Mouse (Mus musculus) myocyte (in vitro differentiated cells): Measurements from ENCODE around the gene Tas1r1. TPM values are rescaled to one million over a fixed set of nuclear protein-coding genes. Genes with fewer than 3 reads are reported as not detected.

Source experiments
- H3K27me3 ChIP-seq: one replicate; pipeline ENCODE4 v1.6.1; 2011; ENCODE audit not compliant: control insufficient read depth, insufficient read depth, insufficient read length
- H3K36me3 ChIP-seq: one replicate; pipeline ENCODE4 v1.6.1; 2011; ENCODE audit not compliant: control insufficient read depth, insufficient read depth
- H3K4me2 ChIP-seq: one replicate; pipeline ENCODE4 v1.6.1; 2011; ENCODE audit warnings: low read depth, control low read depth
- H3K4me3 ChIP-seq: one replicate; pipeline ENCODE4 v1.5.1; 2011; ENCODE audit warnings: mild to moderate bottlenecking, control low read depth, moderate library complexity
- H3K79me2 ChIP-seq: one replicate; pipeline ENCODE4 v1.6.1; 2011; ENCODE audit not compliant: control insufficient read depth, insufficient read depth
- H3ac ChIP-seq: one replicate; pipeline ENCODE4 v1.6.1; 2011; ENCODE audit not compliant: control insufficient read depth, insufficient read length
- CEBPB ChIP-seq: IDR thresholded peaks from 2 replicates; pipeline ENCODE4 v1.6.1; 2011; ENCODE audit warnings: mild to moderate bottlenecking, moderate library complexity; ENCODE audit not compliant: poor library complexity, insufficient read depth, severe bottlenecking
- E2F4 ChIP-seq: IDR thresholded peaks from one replicate; pipeline ENCODE4 v1.6.1; 2011; ENCODE audit warnings: mild to moderate bottlenecking, control low read depth, moderate library complexity; ENCODE audit not compliant: insufficient read depth
- MAX ChIP-seq: IDR thresholded peaks from one replicate; pipeline ENCODE4 v1.6.1; 2011; ENCODE audit warnings: low read depth, mild to moderate bottlenecking, control low read depth
- MYOD1 ChIP-seq, 3 experiments: IDR thresholded peaks; one replicate each; pipeline ENCODE4 v1.6.1; 2011; ENCODE audit warnings: control low read depth in 2 of 3, low read depth in 2 of 3, mild to moderate bottlenecking in 2 of 3, moderate library complexity in 1 of 3; ENCODE audit not compliant: insufficient read length in 2 of 3, control insufficient read depth in 1 of 3
- MYOG ChIP-seq, 3 experiments: IDR thresholded peaks; one replicate each; pipeline ENCODE4 v1.6.1; 2011; ENCODE audit warnings: control low read depth in 2 of 3, low read depth in 2 of 3, mild to moderate bottlenecking in 2 of 3; ENCODE audit not compliant: insufficient read length in 2 of 3, control insufficient read depth in 1 of 3, insufficient read depth in 1 of 3
- POLR2A ChIP-seq: IDR thresholded peaks from one replicate; pipeline ENCODE4 v1.6.1; 2011; ENCODE audit warnings: low read depth, mild to moderate bottlenecking, control low read depth, moderate library complexity; ENCODE audit not compliant: insufficient read length
- POLR2AphosphoS2 ChIP-seq: IDR thresholded peaks from one replicate; pipeline ENCODE4 v1.6.1; 2011; ENCODE audit warnings: low read depth, control low read depth; ENCODE audit not compliant: insufficient read length
- REST ChIP-seq: IDR thresholded peaks from one replicate; pipeline ENCODE4 v1.6.1; 2011; ENCODE audit warnings: mild to moderate bottlenecking, control low read depth, moderate library complexity; ENCODE audit not compliant: insufficient read depth, insufficient read length
- SRF ChIP-seq: IDR thresholded peaks from one replicate; pipeline ENCODE4 v1.6.1; 2011; ENCODE audit warnings: low read depth; ENCODE audit not compliant: control insufficient read depth, insufficient read length
- TCF12 ChIP-seq: IDR thresholded peaks from one replicate; pipeline ENCODE4 v1.6.1; 2011; ENCODE audit warnings: mild to moderate bottlenecking, control low read depth; ENCODE audit not compliant: poor library complexity, insufficient read depth, severe bottlenecking
- TCF3 ChIP-seq: IDR thresholded peaks from one replicate; pipeline ENCODE4 v1.6.1; 2011; ENCODE audit warnings: low read depth, control low read depth; ENCODE audit not compliant: insufficient read length
- USF1 ChIP-seq: IDR thresholded peaks from one replicate; pipeline ENCODE4 v1.6.1; 2011; ENCODE audit warnings: low read depth, mild to moderate bottlenecking, control low read depth, moderate library complexity
- polyA plus RNA-seq: library from polyadenylated mRNA; unstranded; fragments of >200 nt; fragmentation: generic; extraction: Trizol; gene quantifications from one replicate; pipeline ENCODE4 v1.2.1, GENCODE M21; 2012; ENCODE audit warnings: missing spikeins

Tas1r1 gene
- polyA plus RNA-seq, 1 experiment, result 14.7 TPM

DNA sequence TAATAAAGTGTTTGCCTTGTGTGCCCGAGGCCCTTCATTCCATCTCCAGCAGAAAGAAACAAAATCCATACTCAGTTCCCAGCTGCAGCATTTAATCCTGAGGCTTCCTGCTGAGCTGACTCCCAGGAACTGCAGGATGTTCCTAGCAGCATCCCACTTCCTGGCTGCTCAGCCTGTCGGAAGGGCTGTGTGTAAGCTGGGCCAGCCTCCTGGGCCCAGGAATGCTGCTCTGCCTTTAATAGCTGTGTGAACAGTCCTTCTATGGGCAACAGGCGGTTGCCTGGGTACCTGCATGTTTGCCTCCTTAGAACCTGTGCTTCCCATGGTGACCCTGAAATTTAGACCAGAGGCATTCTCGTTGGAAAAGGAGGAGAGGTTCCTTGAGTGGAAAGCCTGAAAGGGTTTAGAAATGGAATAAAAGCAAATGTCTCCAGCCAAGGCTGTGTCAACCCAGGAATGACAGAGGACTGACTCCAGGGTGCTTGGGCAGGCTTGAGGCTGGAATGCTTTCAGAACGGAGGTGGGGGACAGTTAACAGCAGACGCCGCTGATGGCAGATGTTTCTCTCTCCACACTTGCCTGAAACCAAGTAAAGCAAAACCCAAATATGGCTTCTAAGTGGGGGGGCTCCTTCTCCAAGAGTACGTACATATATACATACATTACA lies 30.8 kb downstream of the Tas1r1 start:
- Histone ChIP-seq H3ac (no peak overlapping the region), H3K79me2 (peaks cover 30% of the 10 kb centered on the region), H3K36me3 (no peaks in the 10 kb centered on the region), H3K27me3 (no peaks in the 10 kb centered on the region), H3K4me2 (peak overlapping the region; percentile 100), H3K4me3 (peak overlapping the region; percentile 55)
- TF ChIP-seq POLR2A, result peak; percentile 9
- no peak for TF ChIP-seq USF1

DNA sequence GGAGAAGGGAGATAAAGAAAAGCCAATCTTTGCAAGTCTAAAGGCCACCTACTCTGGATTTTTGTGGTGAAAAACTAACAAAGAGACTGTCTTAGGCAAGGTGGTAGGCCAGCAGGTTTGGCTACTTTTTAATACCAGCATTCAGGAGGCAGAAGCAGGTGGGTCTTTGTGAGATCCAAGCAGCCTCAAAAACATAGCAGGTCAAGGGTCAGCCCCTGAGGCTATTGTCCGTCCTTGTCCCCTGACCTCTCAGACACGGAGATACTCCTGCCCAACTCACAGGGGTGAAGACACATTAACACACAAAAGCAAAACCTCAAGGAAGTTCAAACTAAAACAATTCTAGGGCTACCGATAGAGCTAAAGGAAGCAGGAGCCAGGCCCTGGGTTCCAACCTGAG lies 31.6 kb downstream of the Tas1r1 start:
- H3ac ChIP-seq, result no peak overlapping the region
- H3K4me3 ChIP-seq, result no peak overlapping the region
- H3K27me3 ChIP-seq, result no peaks in the 10 kb centered on the region
- peak overlapping the region; percentile 100 for H3K4me2 ChIP-seq
- H3K36me3 ChIP-seq, result no peaks in the 10 kb centered on the region
- TF ChIP-seq MYOG (IDR thresholded peaks at IDR 0.05; ENCODE audit: control insufficient read depth in 1 of 3, insufficient read depth in 1 of 3, insufficient read length in 2 of 3, low read depth in 2 of 3) (no peak), TCF3 (no peak), POLR2AphosphoS2 (no peak), POLR2A (no peak), REST (no peak), TCF12 (no peak), E2F4 (no peak), MYOD1 (IDR thresholded peaks at IDR 0.05; ENCODE audit: control insufficient read depth in 1 of 3, insufficient read length in 2 of 3, low read depth in 2 of 3) (no peak), MAX (no peak), SRF (no peak), USF1 (no peak), CEBPB (no peak)
- peaks cover 23% of the 10 kb centered on the region for H3K79me2 ChIP-seq

DNA sequence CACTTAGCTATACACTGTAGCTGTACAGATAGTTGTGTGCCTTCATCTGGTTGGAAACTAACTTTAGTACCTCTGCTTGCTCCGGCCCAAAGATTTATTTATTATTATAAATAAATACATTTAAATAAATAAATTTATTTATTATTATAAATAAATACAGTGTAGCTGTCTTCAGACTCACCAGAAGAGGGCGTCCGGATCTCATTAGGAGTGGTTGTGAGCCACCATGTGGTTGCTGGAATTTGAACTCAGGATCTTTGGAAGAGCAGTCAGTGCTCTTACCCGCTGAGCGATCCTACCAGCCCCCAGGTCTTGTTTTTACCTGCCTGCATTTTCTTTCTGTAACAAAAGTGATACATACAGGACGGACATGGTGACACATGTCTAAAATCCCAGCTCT lies 32.2 kb downstream of the Tas1r1 start:
- TF ChIP-seq MAX (no peak), MYOD1 (IDR thresholded peaks at IDR 0.05; ENCODE audit: control insufficient read depth in 1 of 3, insufficient read length in 2 of 3, low read depth in 2 of 3) (no peak), REST (no peak), MYOG (IDR thresholded peaks at IDR 0.05; ENCODE audit: control insufficient read depth in 1 of 3, insufficient read depth in 1 of 3, insufficient read length in 2 of 3, low read depth in 2 of 3) (no peak), TCF12 (no peak), SRF (no peak), TCF3 (no peak), POLR2A (no peak), USF1 (no peak), CEBPB (no peak)
- no peak overlapping the region for H3ac ChIP-seq
- no peak overlapping the region for H3K4me3 ChIP-seq
- no peaks in the 10 kb centered on the region for H3K36me3 ChIP-seq
- peaks cover 16% of the 10 kb centered on the region for H3K79me2 ChIP-seq
- H3K4me2 ChIP-seq, result no peak overlapping the region
- no peaks in the 10 kb centered on the region for H3K27me3 ChIP-seq

- Histone ChIP-seq H3K79me2 (peaks cover 4% of the 10 kb centered on the region), H3K4me3 (no peak overlapping the region), H3ac (no peak overlapping the region), H3K36me3 (no peaks in the 10 kb centered on the region), H3K4me2 (no peak overlapping the region), H3K27me3 (no peaks in the 10 kb centered on the region)
- no peak for TF ChIP-seq MYOG (IDR thresholded peaks at IDR 0.05; ENCODE audit: control insufficient read depth in 1 of 3, insufficient read depth in 1 of 3, insufficient read length in 2 of 3, low read depth in 2 of 3)
- no peak for TF ChIP-seq CEBPB
- no peak for TF ChIP-seq TCF12
- TF ChIP-seq REST, result no peak
- no peak for TF ChIP-seq MAX
- TF ChIP-seq USF1, result no peak
- no peak for TF ChIP-seq POLR2A
- TF ChIP-seq POLR2AphosphoS2, result no peak
- TF ChIP-seq TCF3, result no peak
- TF ChIP-seq MYOD1 (IDR thresholded peaks at IDR 0.05; ENCODE audit: control insufficient read depth in 1 of 3, insufficient read length in 2 of 3, low read depth in 2 of 3), result no peak
- no peak for TF ChIP-seq SRF
- TF ChIP-seq E2F4, result no peak
Observed at GRCm38 (mm10) chr4:152002063-152002462, 36.3 kb downstream of the Tas1r1 start.

- Histone ChIP-seq H3K79me2 (peaks cover 4% of the 10 kb centered on the region), H3K27me3 (no peaks in the 10 kb centered on the region), H3K36me3 (no peaks in the 10 kb centered on the region), H3K4me2 (no peak overlapping the region), H3K4me3 (no peak overlapping the region), H3ac (no peak overlapping the region)
- no peak for TF ChIP-seq SRF
- TF ChIP-seq USF1, result no peak
- no peak for TF ChIP-seq POLR2A
- no peak for TF ChIP-seq TCF3
- TF ChIP-seq TCF12, result no peak
- no peak for TF ChIP-seq REST
- no peak for TF ChIP-seq E2F4
- no peak for TF ChIP-seq MYOD1 (IDR thresholded peaks at IDR 0.05; ENCODE audit: control insufficient read depth in 1 of 3, insufficient read length in 2 of 3, low read depth in 2 of 3)
- TF ChIP-seq MYOG (IDR thresholded peaks at IDR 0.05; ENCODE audit: control insufficient read depth in 1 of 3, insufficient read depth in 1 of 3, insufficient read length in 2 of 3, low read depth in 2 of 3), result no peak
- no peak for TF ChIP-seq POLR2AphosphoS2
- no peak for TF ChIP-seq CEBPB
- TF ChIP-seq MAX, result no peak
Observed at GRCm38 (mm10) chr4:152001335-152001734, 37.0 kb downstream of the Tas1r1 start.
